In the genomic region with DNA sequence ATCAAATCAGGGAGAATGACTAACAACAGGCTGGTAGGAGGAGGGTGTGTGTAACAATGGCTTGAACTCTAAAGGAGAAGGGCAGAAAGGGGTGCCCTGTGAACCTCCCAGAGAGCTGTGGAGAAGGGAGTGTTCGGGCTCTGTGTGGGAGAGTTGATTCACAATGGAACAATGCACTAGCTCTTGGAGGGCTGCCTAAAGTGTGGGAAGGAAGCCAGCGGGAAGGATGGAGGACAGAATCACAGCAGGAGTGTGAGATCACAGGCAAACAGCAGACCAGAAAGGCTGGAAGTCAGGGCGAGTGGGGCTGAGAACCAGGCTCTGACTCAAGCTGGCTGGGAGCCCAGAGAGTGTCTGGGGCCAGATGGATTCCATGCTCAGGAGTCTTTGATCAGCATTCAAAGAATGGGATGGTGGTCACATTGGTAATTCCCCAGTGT, we compare ENCODE assay signal across 8 mouse cellular contexts. TPM values are rescaled to one million over a fixed set of nuclear protein-coding genes. Genes with fewer than 3 reads are reported as not detected.
A peak's percentile ranks its signal among the peaks of the same experiment; 100 is the strongest.
DNase-seq lines count a peak whose midpoint lies in the region; ATAC-seq and TF ChIP-seq lines count a peak whose summit lies in the region.

No protein-coding gene starts in this region.

- ATAC-seq in intestine, embryonic 15.5 days = peak; percentile 46
- no peak for ATAC-seq in erythroid progenitor cell, adult 5-6 weeks (replicated peaks; ENCODE audit: low FRiP score, poor library complexity, severe bottlenecking)

- H3K79me2 ChIP-seq in myocyte (ENCODE audit: control insufficient read depth, insufficient read depth) = no peaks in the 10 kb centered on the region

- H3K4me3 ChIP-seq in cerebellum, adult 2 months (replicated peaks; ENCODE audit: insufficient read depth, low read depth, low read length) = no peak overlapping the region
- H3K4me3 ChIP-seq in intestine, embryonic 15.5 days (replicated peaks) = no peak overlapping the region
- H3K4me3 ChIP-seq in myocyte = no peak overlapping the region

- H3K9me3 ChIP-seq in intestine, embryonic 15.5 days = no peaks in the 10 kb centered on the region

- H3K4me2 ChIP-seq in intestine, embryonic 15.5 days (replicated peaks) = no peak overlapping the region
- H3K4me2 ChIP-seq in myocyte (ENCODE audit: low read depth) = peak overlapping the region; percentile 83

- no peaks in the 10 kb centered on the region for H3K36me3 ChIP-seq in intestine, embryonic 15.5 days
- no peaks in the 10 kb centered on the region for H3K36me3 ChIP-seq in myocyte (ENCODE audit: control insufficient read depth, insufficient read depth)

- no peak overlapping the region for H3ac ChIP-seq in myocyte (ENCODE audit: control insufficient read depth, insufficient read length)

- H3K27ac ChIP-seq in cerebellum, adult 2 months (ENCODE audit: insufficient read depth, low read length) = peak overlapping the region; percentile 62; the same call in 1 of the 2 replicates
- H3K27ac ChIP-seq in intestine, embryonic 15.5 days = no peak overlapping the region

- WGBS in cerebellum, adult 2 months = 2% methylated on average over 3 of the region's 3 CpGs
- WGBS in intestine, embryonic 15.5 days = 28% methylated on average over 3 of the region's 3 CpGs

- H3K4me1 ChIP-seq in cerebellum, adult 2 months (ENCODE audit: control insufficient read depth, insufficient read depth, low read length) = peaks cover 17% of the 10 kb centered on the region
- peaks cover 15% of the 10 kb centered on the region for H3K4me1 ChIP-seq in intestine, embryonic 15.5 days (replicated peaks)

- no peak overlapping the region for H3K9ac ChIP-seq in intestine, embryonic 15.5 days

- DNase-seq in ZHBTc4 (ENCODE audit: low read depth, low spot score) = peak; percentile 73
- peak; percentile 98 for DNase-seq in cerebellum, adult 2 months
- peak; percentile 84 for DNase-seq in gastrocnemius, postnatal 25 days
- DNase-seq in left cerebral cortex, adult 8-10 months (ENCODE audit: low spot score in 2 of 2) = peak; percentile 60 to 84
- DNase-seq in urinary bladder, postnatal 36 days (ENCODE audit: low spot score in 2 of 2) = peak; percentile 66 to 83

- no peaks in the 10 kb centered on the region for H3K27me3 ChIP-seq in cerebellum, adult 2 months (ENCODE audit: control insufficient read depth, insufficient read depth, low read length)
- no peaks in the 10 kb centered on the region for H3K27me3 ChIP-seq in intestine, embryonic 15.5 days (replicated peaks)
- H3K27me3 ChIP-seq in myocyte (ENCODE audit: control insufficient read depth, insufficient read depth, insufficient read length) = no peaks in the 10 kb centered on the region

- no peak for TF ChIP-seq POLR2A in cerebellum, adult 2 months (IDR thresholded peaks at IDR 0.05; ENCODE audit: borderline replicate concordance, insufficient read depth, low read length)
- no peak for TF ChIP-seq POLR2A in myocyte (IDR thresholded peaks at IDR 0.05; ENCODE audit: insufficient read length, low read depth)

- 0 out of 2 replicates have a peak, but pooled peaks have one; percentile 10 for TF ChIP-seq CTCF in cerebellum, adult 2 months (IDR thresholded peaks at IDR 0.05; ENCODE audit: borderline replicate concordance, insufficient read depth, low read depth, low read length)

TF ChIP-seq in myocyte, 11 proteins besides CTCF, POLR2A, EP300 and RAD21:
- TF ChIP-seq MYOG (IDR thresholded peaks at IDR 0.05; ENCODE audit: control insufficient read depth in 1 of 3, insufficient read depth in 1 of 3, insufficient read length in 2 of 3, low read depth in 2 of 3) (peak in 1 of 3 experiments; percentile 30), MAX (IDR thresholded peaks at IDR 0.05; ENCODE audit: low read depth) (no peak)

RNA-seq across cellular contexts. Expression of gene Tec, which starts 12.6 kb away (rescaled TPM):
- polyA plus RNA-seq in cerebellum, adult 2 months (2012; rRNA removed) = 1.8 and 2.5 TPM in 2 replicates
- total RNA-seq in gastrocnemius, postnatal 25 days (2021) = 1 to 10 TPM; 1.8 to 1.9 TPM
- 12.8 and 13.0 TPM in 2 replicates for polyA plus RNA-seq in intestine, embryonic 15.5 days (2015; fragmentation: Nextera tagmentation; extraction: Ambion mirVana)
- total RNA-seq in left cerebral cortex, adult 8-10 months (2022) = 1 to 10 TPM; 2.4 to 6.6 (median 3.9) TPM
- polyA plus RNA-seq in myocyte (2012; fragmentation: generic; extraction: Trizol) = 1.5 TPM
- total RNA-seq in erythroid progenitor cell, adult 5-6 weeks (2015; ENCODE audit: low replicate concordance) = 2.5 and 10.8 TPM in 2 replicates
- 2.4 and 5.7 TPM in 2 replicates for total RNA-seq in erythroid progenitor cell, adult 5-6 weeks (2017; ENCODE audit: low replicate concordance)

RNA-seq across cellular contexts. Expression of gene Slain2, which starts 58.4 kb away (rescaled TPM):
- 15.4 and 16.2 TPM in 2 replicates for polyA plus RNA-seq in cerebellum, adult 2 months (2012; rRNA removed)
- total RNA-seq in gastrocnemius, postnatal 25 days (2021) = 100 to 1,000 TPM in 1 of 2 experiments, 10 to 100 TPM in 1; 96.4 to 101 TPM
- 11.9 and 12.9 TPM in 2 replicates for polyA plus RNA-seq in intestine, embryonic 15.5 days (2015; fragmentation: Nextera tagmentation; extraction: Ambion mirVana)
- total RNA-seq in left cerebral cortex, adult 8-10 months (2022) = 10 to 100 TPM; 22.9 to 30.2 (median 24.6) TPM
- polyA plus RNA-seq in myocyte (2012; fragmentation: generic; extraction: Trizol) = 19.0 TPM
- total RNA-seq in erythroid progenitor cell, adult 5-6 weeks (2015; ENCODE audit: low replicate concordance) = 22.2 and 25.2 TPM in 2 replicates
- 3.3 and 11.0 TPM in 2 replicates for total RNA-seq in erythroid progenitor cell, adult 5-6 weeks (2017; ENCODE audit: low replicate concordance)
